Mouse (Mus musculus) cerebellum, adult 2 months (tissue): ENCODE results near the gene Nr6a1.

ENCODE experiments used
- CTCF ChIP-seq: fragments of 200-500 bp; IDR thresholded peaks from 2 replicates; pipeline ENCODE4 v1.5.1; 2011; ENCODE audit warnings: low read depth, mild to moderate bottlenecking, control low read depth, low read length, moderate library complexity, borderline replicate concordance; ENCODE audit not compliant: insufficient read depth
- POLR2A ChIP-seq: fragments of 200-500 bp; IDR thresholded peaks from 2 replicates; pipeline ENCODE4 v1.6.1; 2011; ENCODE audit warnings: low read length, control low read depth, borderline replicate concordance; ENCODE audit not compliant: insufficient read depth

GRCm38 (mm10) chr2:38914517-38914916 is 13.0 kb downstream of the Nr6a1 start:
- TF ChIP-seq CTCF (no peak), POLR2A (no peak)
